Mouse (Mus musculus): ENCODE data around the gene Tcn2. TPM values are rescaled to one million over a fixed set of nuclear protein-coding genes. Genes with fewer than 3 reads are reported as not detected.
"Not testable (repeated sequence)": the region's sequence is repeated elsewhere in the genome, so short reads cannot be mapped to it uniquely, and the experiment has no call there.

Gene Tcn2
- polyA plus RNA-seq, 1 experiment: 63.5 TPM

GRCm38 (mm10) chr11:3913316-3914108 lies 18.4 kb downstream of the Tcn2 start:
- Histone ChIP-seq H3K27ac (replicated peaks; ENCODE audit: low read depth, low read length) (peak overlapping the region; percentile 48), H3K4me1 (ENCODE audit: control insufficient read depth, insufficient read depth, insufficient read length, low read length) (no peaks in the 10 kb centered on the region; the same call in none of the 2 replicates), H3K4me3 (ENCODE audit: insufficient read depth, low read depth, low read length) (peak overlapping the region; percentile 66)

GRCm38 (mm10) chr11:3912875-3913271 lies 19.1 kb downstream of the Tcn2 start:
- H3K27ac ChIP-seq (replicated peaks; ENCODE audit: low read depth, low read length): no peak overlapping the region
- H3K4me1 ChIP-seq (ENCODE audit: control insufficient read depth, insufficient read depth, insufficient read length, low read length): no peaks in the 10 kb centered on the region; the same call in none of the 2 replicates
- peak overlapping the region; percentile 66 for H3K4me3 ChIP-seq (ENCODE audit: insufficient read depth, low read depth, low read length)

GRCm38 (mm10) chr11:3912100-3912874 lies 19.7 kb downstream of the Tcn2 start:
- H3K4me1 ChIP-seq (ENCODE audit: control insufficient read depth, insufficient read depth, insufficient read length, low read length): no peaks in the 10 kb centered on the region; the same call in none of the 2 replicates
- H3K4me3 ChIP-seq (ENCODE audit: insufficient read depth, low read depth, low read length): peak overlapping the region; percentile 66
- no peak overlapping the region for H3K27ac ChIP-seq (replicated peaks; ENCODE audit: low read depth, low read length)

GRCm38 (mm10) chr11:3911440-3911839 lies 20.5 kb downstream of the Tcn2 start:
- not testable (repeated sequence) for H3K27ac ChIP-seq (replicated peaks; ENCODE audit: low read depth, low read length); H3K4me3 ChIP-seq (ENCODE audit: insufficient read depth, low read depth, low read length); H3K4me1 ChIP-seq (ENCODE audit: control insufficient read depth, insufficient read depth, insufficient read length, low read length)

- Histone ChIP-seq H3K4me3 (ENCODE audit: insufficient read depth, low read depth, low read length) (no peak overlapping the region; the same call in none of the 2 replicates), H3K27ac (replicated peaks; ENCODE audit: low read depth, low read length) (no peak overlapping the region), H3K4me1 (ENCODE audit: control insufficient read depth, insufficient read depth, insufficient read length, low read length) (no peaks in the 10 kb centered on the region; the same call in none of the 2 replicates)
Observed at GRCm38 (mm10) chr11:3910513-3911310, 21.2 kb downstream of the Tcn2 start.

- Histone ChIP-seq H3K27ac (replicated peaks; ENCODE audit: low read depth, low read length) (no peak overlapping the region), H3K4me1 (ENCODE audit: control insufficient read depth, insufficient read depth, insufficient read length, low read length) (no peaks in the 10 kb centered on the region; the same call in none of the 2 replicates), H3K4me3 (ENCODE audit: insufficient read depth, low read depth, low read length) (no peak overlapping the region)
Observed at GRCm38 (mm10) chr11:3909236-3909635, 22.7 kb downstream of the Tcn2 start.

GRCm38 (mm10) chr11:3905446-3905845 lies 26.5 kb downstream of the Tcn2 start:
- no peaks in the 10 kb centered on the region for H3K4me1 ChIP-seq (ENCODE audit: control insufficient read depth, insufficient read depth, insufficient read length, low read length)
- no peak overlapping the region for H3K4me3 ChIP-seq (ENCODE audit: insufficient read depth, low read depth, low read length)
- no peak overlapping the region for H3K27ac ChIP-seq (replicated peaks; ENCODE audit: low read depth, low read length)

- H3K4me3 ChIP-seq (ENCODE audit: insufficient read depth, low read depth, low read length): no peak overlapping the region
- no peak overlapping the region for H3K27ac ChIP-seq (replicated peaks; ENCODE audit: low read depth, low read length)
- H3K4me1 ChIP-seq (ENCODE audit: control insufficient read depth, insufficient read depth, insufficient read length, low read length): no peaks in the 10 kb centered on the region
Observed at GRCm38 (mm10) chr11:3904673-3905072, 27.3 kb downstream of the Tcn2 start.

- no peak overlapping the region for H3K27ac ChIP-seq (replicated peaks; ENCODE audit: low read depth, low read length)
- H3K4me1 ChIP-seq (ENCODE audit: control insufficient read depth, insufficient read depth, insufficient read length, low read length): no peaks in the 10 kb centered on the region
- no peak overlapping the region for H3K4me3 ChIP-seq (ENCODE audit: insufficient read depth, low read depth, low read length)
Observed at GRCm38 (mm10) chr11:3903046-3903445, 28.9 kb downstream of the Tcn2 start.

- H3K4me1 ChIP-seq (ENCODE audit: control insufficient read depth, insufficient read depth, insufficient read length, low read length): no peaks in the 10 kb centered on the region
- no peak overlapping the region for H3K4me3 ChIP-seq (ENCODE audit: insufficient read depth, low read depth, low read length)
- no peak overlapping the region for H3K27ac ChIP-seq (replicated peaks; ENCODE audit: low read depth, low read length)
Observed at GRCm38 (mm10) chr11:3902516-3902915, 29.4 kb downstream of the Tcn2 start.

- Histone ChIP-seq H3K27ac (replicated peaks; ENCODE audit: low read depth, low read length) (no peak overlapping the region), H3K4me3 (ENCODE audit: insufficient read depth, low read depth, low read length) (no peak overlapping the region), H3K4me1 (ENCODE audit: control insufficient read depth, insufficient read depth, insufficient read length, low read length) (0 out of 2 replicates have a peak, but pooled peaks cover 1% of the 10 kb centered on the region)
Observed at GRCm38 (mm10) chr11:3900296-3900695, 31.7 kb downstream of the Tcn2 start.

GRCm38 (mm10) chr11:3895933-3896332 lies 36.0 kb downstream of the Tcn2 start:
- H3K4me1 ChIP-seq (ENCODE audit: control insufficient read depth, insufficient read depth, insufficient read length, low read length): 0 out of 2 replicates have a peak, but pooled peaks cover 4% of the 10 kb centered on the region
- no peak overlapping the region for H3K27ac ChIP-seq (replicated peaks; ENCODE audit: low read depth, low read length)
- no peak overlapping the region for H3K4me3 ChIP-seq (ENCODE audit: insufficient read depth, low read depth, low read length)

GRCm38 (mm10) chr11:3895458-3895857 lies 36.5 kb downstream of the Tcn2 start:
- Histone ChIP-seq H3K27ac (replicated peaks; ENCODE audit: low read depth, low read length) (no peak overlapping the region), H3K4me1 (ENCODE audit: control insufficient read depth, insufficient read depth, insufficient read length, low read length) (0 out of 2 replicates have a peak, but pooled peaks cover 4% of the 10 kb centered on the region), H3K4me3 (ENCODE audit: insufficient read depth, low read depth, low read length) (peak overlapping the region; percentile 59)

- Histone ChIP-seq H3K4me3 (ENCODE audit: insufficient read depth, low read depth, low read length) (peak within 1 kb of the TSS; percentile 59), H3K4me1 (ENCODE audit: control insufficient read depth, insufficient read depth, insufficient read length, low read length) (0 out of 2 replicates have a peak, but pooled peaks cover 4% of the 10 kb centered on the region), H3K27ac (replicated peaks; ENCODE audit: low read depth, low read length) (no peak within 1 kb of the TSS)
Observed at GRCm38 (mm10) chr11:3894406-3895281, 37.3 kb downstream of the Tcn2 start, which contains the start of the genes 4921536K21Rik and Dusp18. 4921536K21Rik (minus strand) TSS chr11:3895098. Dusp18 (plus strand) TSS chr11:3895240.

All from brown adipose tissue, adult 24 weeks (tissue).